Mouse (Mus musculus) cerebellum, adult 9-11 months (tissue): Measurements from ENCODE around the gene Teddm2.
"Not testable (repeated sequence)": the region's sequence is repeated elsewhere in the genome, so short reads cannot be mapped to it uniquely, and the experiment has no call there.

Experiments
- DNase-seq: peaks from one replicate; pipeline ENCODE4 v3.0.0; 2022

Gene Teddm2

DNA sequence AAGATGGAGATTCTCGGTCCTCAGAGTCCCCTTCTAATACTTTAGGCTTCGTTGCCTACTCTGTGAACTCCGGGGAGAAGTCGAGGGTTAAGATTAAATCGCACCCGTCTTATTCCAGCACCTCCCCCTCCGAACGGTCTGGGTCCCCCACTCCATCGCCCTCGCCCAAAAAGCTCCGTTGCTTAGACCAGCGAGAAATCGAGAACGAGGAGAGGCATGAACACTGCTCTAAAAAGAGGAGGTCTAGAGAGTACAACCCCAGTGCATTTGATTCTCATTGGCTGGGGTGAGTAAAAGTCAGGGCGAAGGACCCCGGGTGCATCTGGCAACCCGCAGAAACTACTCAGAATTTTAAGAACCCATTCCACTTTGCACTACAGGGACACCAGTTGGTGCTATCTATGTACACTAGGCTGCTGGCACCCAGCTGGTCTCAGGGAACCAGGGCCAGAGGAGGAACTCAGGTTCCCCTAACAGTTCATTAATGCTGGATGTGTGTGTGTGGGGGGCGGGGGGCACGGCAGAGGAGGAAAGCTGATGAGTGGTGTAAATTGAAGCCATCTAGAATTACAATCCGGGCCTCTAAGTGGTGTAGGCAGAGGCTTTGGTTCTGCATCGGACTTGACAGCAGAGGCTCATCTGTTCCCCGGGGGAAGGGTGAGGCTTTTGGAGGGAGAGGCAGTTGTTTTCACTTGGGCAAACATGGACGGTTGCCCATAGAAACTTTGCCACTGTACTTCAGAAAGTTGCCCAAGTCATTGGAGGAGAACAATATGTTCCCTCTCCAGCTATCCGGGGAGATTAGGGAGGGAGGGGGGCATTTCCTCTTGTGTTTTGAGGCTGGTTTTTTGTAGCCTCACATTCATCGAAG lies 1.1 kb upstream of the Teddm2 start:
- DNase-seq = peak; percentile 38

DNA sequence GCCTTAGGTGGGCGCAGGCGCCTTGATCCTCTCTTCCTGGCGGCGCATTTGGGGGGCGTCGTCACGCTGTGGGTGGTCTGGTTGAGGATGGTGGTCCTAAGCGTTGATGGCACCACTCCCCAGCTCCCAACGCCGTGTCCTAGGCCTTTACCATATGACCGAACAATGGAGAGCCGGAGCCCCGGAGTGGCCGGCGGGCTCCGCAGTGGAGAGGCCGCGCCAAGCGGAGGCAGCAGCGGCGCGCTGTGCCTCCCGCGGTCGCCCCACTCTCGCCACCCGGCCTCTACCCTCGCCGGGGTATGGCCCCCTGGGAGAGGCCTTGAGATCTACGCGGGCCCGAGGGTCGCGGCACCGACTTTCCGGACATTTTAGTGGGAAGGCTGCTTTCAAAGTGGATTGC lies 353 bp upstream of the Teddm2 start:
- no peak for DNase-seq

- DNase-seq = peak; percentile 24
Measured at GRCm38 (mm10) chr1:153898989-153899730, 868 bp downstream of the Teddm2 start.

- DNase-seq = no peak
Measured at GRCm38 (mm10) chr1:153897196-153897595, 2.8 kb downstream of the Teddm2 start.

GRCm38 (mm10) chr1:153894979-153895378 lies 5.0 kb downstream of the Teddm2 start:
- peak; percentile 61 for DNase-seq

DNA sequence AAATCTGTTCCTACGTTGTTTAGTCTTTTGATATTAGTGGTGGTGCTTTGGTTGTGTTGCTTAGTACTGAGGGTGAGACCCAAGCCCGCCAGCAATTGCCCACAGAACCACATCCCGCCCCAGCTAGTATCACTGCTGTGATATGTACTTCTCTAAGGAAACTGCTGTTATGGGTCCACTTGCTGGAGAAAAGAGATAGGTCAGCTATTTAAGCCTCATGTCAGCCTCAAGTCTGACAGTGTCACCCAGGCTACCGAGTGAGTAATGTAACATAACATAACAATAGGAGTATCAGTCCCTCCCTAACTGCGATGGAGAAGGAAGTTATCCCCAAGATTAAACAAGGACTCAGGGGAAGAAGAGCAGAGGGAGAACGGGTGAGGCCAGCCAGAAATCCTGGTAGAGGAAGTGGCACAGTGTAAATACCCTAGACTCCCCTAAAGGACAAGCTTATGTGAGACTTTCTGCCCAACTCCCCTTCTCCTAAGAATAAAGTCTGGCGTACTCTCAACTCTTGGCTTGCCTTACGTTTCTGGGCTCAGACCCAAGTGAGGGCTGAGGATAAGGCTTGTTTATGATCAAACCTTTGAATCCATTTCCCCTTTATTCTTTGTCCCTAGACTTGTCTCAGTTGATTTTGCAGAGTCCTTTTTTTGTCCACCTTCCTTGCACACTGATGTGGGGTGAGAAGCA lies 5.7 kb downstream of the Teddm2 start:
- DNase-seq = no peak

DNA sequence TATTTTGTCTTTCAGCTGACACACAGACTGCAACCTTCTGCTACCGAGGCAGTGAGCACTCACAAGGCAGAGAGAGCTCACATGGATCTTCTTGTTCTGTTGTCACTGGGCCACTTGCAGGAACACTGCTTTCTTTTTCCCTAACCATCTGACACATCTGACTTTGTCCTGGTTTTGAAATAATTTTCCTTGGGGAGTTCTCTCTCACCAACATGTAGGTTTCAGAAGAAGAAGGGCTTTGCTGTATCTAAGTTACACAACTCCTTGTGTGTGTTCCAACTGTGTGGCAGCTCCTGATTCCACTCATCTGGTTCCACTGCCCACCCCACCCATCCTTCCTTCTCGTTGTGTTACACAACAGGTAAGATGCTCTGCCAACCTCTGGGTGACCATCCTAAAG lies 6.3 kb downstream of the Teddm2 start:
- no peak for DNase-seq

DNA sequence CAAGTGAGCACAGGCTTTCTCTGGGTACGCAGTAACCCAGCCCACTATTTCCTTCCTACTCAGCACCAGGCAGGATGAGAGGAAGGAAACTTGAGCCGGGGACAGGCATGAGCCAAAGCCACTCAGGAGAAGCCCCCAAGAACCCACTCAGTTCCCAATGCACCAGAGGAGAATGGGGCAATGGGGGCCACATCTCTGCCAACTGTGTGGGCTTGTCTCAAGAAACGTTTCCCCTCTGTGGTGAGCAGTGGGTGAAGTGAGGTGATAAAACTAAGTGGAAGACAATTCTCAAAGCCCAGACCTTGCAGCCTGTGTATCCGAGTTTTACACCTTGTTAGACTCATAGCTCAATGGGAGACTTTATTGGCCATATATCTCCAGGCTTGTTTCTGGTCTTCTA lies 8.6 kb downstream of the Teddm2 start, which contains the start of gene Teddm1a:
TSS of gene Teddm1a (plus strand) at position 301 of the 400 bp plus-strand sequence.
- DNase-seq = no peak

GRCm38 (mm10) chr1:153890121-153890520 lies 9.9 kb downstream of the Teddm2 start:
- DNase-seq = no peak

- no peak for DNase-seq
Measured at GRCm38 (mm10) chr1:153886024-153886633, 13.9 kb downstream of the Teddm2 start.

GRCm38 (mm10) chr1:153880391-153880790 lies 19.6 kb downstream of the Teddm2 start:
- DNase-seq = not testable (repeated sequence)

DNA sequence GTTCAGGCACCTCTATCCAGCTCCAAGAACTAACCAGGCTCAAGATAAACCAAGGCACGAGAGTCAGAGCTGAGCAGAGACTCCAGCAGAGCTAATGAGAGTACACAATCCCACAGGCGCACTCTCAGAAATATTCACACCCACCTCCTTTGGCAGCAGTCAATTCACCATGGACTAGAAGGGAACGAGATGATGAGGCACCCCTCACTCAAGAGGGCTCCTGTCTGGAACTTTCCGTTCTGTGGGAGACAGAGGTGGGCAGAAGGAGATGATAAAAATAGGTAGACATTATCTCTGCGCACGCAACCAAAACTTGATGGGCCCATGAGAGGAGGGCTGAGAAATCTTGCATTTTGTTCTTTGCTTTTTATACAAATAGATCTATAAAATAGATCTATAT lies 26.0 kb downstream of the Teddm2 start, which contains the start of gene Teddm1b:
TSS of gene Teddm1b (plus strand) at position 301 of the 400 bp plus-strand sequence.
- no peak for DNase-seq

- DNase-seq = no peak
Measured at GRCm38 (mm10) chr1:153855946-153856345, 44.1 kb downstream of the Teddm2 start.

DNA sequence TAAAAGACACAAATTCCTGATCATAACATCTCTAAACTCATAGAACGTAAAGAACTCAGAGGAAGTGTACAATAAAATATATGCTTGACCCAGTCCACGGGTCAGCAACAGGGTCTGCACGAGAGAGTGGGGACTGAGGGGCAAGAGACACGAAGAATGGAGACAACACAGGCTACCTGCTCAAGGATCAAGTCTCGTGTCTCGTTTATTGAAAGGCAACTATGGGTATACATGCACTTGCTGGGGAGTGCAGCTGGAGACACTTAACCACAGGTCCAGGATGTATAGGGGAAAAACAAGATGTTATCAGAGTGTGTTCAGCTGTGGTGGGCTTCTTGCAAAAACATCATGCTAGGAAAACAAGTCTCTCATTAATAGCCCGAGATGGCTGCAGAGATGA lies 47.3 kb downstream of the Teddm2 start:
- DNase-seq = not testable (repeated sequence)

- no peak for DNase-seq
Measured at GRCm38 (mm10) chr1:153846867-153847266, 53.2 kb downstream of the Teddm2 start.

DNA sequence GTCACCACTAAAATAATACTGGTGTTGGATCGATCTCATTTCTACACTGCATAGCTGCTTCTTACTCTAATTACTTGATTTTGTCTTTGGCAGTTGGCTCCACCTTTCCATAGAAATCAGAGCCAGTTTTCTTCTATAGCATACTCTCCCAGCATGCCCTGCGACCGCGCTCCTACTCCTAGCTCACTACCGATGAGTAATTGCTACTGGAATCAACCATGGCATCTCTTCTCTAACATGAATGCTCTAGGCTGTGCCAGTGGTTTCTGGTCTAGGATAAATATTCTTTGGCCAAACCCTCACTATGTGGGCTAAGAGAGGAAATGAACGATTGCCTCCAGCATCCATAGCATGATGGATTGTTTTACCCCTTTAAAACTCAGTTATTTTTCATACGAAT lies 53.6 kb downstream of the Teddm2 start:
- no peak for DNase-seq

- DNase-seq = no peak
Measured at GRCm38 (mm10) chr1:153844042-153844441, 56.0 kb downstream of the Teddm2 start, which contains the start of gene Rgsl1. TSS of gene Rgsl1 (minus strand) at chr1:153844142.

DNA sequence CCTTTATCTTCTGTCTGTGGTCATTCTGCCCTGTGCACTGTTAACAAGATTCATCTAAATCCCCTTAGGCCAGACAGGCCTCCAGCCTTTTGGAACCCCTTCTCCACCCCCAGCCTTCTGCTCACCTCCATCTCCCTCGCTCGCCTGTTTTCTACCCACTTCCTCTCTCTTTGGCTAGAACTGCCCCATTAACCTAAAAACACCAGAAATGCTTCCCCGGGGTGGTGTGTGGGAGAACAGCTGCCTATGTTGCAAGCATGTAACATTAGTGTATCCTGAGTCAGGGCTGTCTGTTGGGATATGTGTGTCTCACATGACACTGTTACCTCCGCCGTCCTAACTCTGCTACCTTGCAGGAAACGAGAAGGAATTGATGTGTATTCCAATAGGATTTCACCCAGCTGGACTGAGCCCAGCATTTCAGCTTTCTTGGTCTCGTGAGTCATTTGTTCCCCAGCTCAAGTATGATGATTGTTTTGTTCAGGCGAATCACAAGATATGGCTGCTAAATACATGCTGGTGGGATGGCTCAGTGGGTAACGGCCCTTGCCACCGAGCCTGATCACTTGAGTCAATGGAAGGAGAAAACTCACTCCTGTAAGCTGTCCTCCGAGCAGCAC lies 57.8 kb downstream of the Teddm2 start:
- no peak for DNase-seq

GRCm38 (mm10) chr1:153836036-153836435 lies 64.0 kb downstream of the Teddm2 start:
- no peak for DNase-seq

DNA sequence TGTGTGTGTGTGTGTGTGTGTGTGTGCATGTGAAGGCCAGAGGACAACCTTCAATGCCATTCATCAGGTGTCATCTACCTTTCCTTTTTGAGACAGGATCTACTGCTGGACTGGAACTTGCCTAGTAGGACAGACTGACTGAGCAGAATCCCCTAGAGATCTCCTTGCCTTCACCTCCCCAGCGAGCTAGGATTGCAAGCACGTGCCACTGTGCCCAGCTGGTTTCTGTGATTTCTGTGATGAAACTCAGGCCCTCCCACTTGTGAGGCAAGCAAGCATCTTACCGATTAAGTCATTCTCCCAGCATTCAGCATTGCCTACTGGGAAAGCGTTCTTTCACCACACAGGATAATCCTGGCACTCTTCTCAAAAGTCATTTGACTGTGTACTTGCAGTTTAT lies 69.3 kb downstream of the Teddm2 start:
- DNase-seq = no peak

DNA sequence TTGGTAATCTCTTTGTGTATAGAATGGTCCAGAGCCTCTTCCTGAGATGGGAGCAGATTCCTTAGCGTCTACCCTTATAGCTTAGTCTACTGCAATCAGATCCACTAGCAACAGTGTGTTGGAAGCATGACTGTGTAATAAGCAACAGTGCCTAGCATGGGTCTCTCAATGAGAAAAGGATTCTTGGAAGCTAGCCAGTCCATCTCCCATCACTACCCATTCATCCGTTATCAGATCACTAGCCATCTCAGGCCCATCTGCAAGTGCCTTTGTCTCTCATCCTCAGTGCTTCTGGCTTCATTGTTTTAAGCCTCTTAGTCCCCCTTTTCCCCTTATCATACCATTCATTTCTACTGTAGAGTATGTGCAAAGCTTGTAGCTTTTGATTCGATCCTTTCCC lies 79.8 kb downstream of the Teddm2 start:
- no peak for DNase-seq

GRCm38 (mm10) chr1:153814278-153814677 lies 85.8 kb downstream of the Teddm2 start:
- DNase-seq = no peak
